Mouse (Mus musculus) E14TG2a.4 (cell line): Measurements from ENCODE around the gene Micu1.

Source experiments
- CTCF ChIP-seq: conservative IDR thresholded peaks from 2 replicates; pipeline ENCODE4 v1.5.1; 2014; ENCODE audit warnings: low read length
- POU5F1 ChIP-seq: IDR thresholded peaks from 2 replicates; pipeline ENCODE4 v1.6.1; 2014; ENCODE audit warnings: low read length, borderline replicate concordance

- TF ChIP-seq CTCF (no peak), POU5F1 (no peak)
These were observed 41.7 kb downstream of the Micu1 start for GRCm38 (mm10) chr10:59743969-59744368.
